Mouse (Mus musculus): ENCODE data around the gene Ctc1. TPM values are rescaled to one million over a fixed set of nuclear protein-coding genes. Genes with fewer than 3 reads are reported as not detected.
"Not testable (repeated sequence)": the region's sequence is repeated elsewhere in the genome, so short reads cannot be mapped to it uniquely, and the experiment has no call there.

Gene Ctc1
- 89.8 and 90.9 TPM in 2 replicates for polyA plus RNA-seq (2016; fragmentation: Nextera tagmentation; extraction: Ambion mirVana)

DNA sequence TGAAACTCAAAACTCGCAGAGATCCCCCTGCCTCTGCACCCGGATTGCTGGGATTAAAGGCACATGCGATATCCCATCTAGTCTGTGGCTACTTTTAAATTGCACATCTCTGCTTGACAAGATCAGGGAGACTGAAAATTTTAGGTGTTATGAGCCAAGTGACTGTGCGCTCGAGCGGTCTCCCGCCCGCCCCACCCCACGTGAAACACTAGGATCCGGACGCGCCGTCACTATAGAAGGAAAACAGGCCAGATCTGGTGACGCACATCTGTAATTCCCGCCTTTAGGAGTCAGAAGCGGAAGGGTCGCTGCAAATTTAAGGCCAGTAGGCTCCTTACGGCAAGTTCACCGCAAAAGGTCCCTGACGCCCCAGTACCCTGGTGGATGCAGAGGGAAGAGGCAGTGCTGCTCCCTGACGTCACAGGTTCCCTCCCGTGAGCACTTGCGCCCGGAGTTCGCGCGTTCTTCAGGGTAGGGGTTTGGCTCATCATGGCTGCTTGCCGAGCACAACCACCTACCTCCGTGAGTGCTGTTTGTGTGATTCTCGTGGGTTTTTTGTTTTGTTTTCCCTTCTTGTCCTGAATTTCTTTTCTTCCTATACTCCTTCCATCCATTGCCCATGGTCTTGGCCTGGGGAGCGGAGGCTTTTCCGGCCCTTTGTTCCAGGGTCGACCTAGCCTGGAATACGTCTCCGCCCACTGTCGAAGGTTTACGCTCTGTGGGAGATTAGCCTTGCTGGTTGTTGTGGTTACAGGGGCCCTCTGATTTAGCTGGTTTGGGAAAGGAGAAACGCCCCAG is at the start of gene Ctc1:
Gene Ctc1, plus strand, starts transcription at position 268 of the 798 bp plus-strand sequence.
- Histone ChIP-seq H3K27ac (peak within 1 kb of the TSS; percentile 98), H3K4me1 (replicated peaks) (peaks cover 28% of the 10 kb centered on the region), H3K4me3 (peak within 1 kb of the TSS; percentile 76), H3K36me3 (peaks cover 4% of the 10 kb centered on the region), H3K27me3 (ENCODE audit: insufficient read depth, poor library complexity, severe bottlenecking) (no peaks in the 10 kb centered on the region), H3K9me3 (no peaks in the 10 kb centered on the region)
- peak; percentile 94 for DNase-seq (ENCODE audit: low spot score)
- WGBS = 6% methylated on average over 38 of the region's 38 CpGs

DNA sequence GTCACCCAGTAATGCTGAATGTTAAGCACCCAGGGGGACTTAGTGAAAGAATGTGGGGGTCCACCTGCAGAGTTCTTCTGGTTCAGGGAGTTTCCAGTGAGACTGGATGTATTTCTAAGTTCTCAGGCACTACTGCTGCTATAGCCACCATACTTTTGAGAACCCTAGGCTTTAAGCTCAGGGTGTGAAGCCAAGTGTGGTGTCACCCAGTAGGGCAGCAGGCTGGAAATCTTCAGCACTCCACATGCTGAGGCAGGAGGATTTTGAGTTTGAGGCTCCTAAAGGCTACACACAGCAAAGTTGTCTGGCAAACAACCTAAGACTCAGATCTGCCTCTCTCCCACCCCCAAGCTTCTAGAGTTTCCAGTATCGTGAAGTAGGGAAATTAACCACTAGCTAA is 49.2 kb upstream of the Ctc1 start:
- Histone ChIP-seq H3K4me3 (no peak overlapping the region), H3K36me3 (no peaks in the 10 kb centered on the region), H3K4me1 (replicated peaks) (peaks cover 21% of the 10 kb centered on the region), H3K27me3 (ENCODE audit: insufficient read depth, poor library complexity, severe bottlenecking) (peaks cover 18% of the 10 kb centered on the region), H3K27ac (no peak overlapping the region), H3K9me3 (no peaks in the 10 kb centered on the region)
- WGBS = 54% methylated on average over 1 of the region's 1 CpGs
- DNase-seq (ENCODE audit: low spot score) = no peak

DNA sequence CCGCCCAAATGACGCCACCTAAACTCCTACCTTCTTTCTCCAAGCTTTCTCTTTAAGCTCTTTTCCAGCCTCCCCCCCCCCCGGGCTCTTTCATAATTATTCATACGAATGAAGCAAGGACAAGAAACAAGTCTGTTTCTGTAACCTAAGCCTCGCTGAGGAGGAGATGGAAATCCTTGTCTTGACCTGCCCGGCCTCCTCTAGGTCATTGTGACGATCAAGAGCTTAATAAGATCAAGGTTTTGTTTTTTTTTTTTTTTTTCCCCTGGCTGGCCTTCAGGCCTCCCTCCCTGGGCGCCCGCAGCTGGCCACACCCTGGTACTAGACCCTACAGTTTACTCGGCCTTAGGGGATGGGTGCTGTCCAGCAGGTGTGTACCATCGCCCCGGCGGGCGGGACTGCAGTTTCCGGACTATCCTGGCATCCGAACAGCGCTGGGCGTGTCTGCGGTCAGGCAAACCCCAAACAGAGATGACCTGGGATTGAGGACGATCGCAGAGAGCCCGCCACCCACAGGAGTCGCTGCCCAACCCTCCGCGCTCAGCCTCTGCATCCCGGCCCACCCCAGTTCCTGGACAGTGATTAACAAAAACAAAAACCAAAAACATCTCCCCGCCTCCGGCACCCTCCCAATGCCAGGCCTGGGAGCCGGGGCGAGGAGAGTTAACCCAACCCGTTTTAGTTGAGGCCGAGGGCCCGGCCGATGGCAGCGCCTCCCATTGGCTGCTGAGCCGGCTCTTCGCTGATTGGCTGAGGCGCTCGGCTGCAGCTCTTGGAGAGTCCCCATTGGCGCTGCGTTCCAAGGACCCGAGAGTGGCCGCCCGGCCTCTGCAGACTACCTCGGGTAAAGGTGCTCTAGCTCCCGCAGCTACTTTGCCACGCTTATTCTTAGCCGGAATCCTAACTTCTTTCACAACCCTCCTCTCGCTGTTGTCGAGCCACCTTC is 48.1 kb upstream of the Ctc1 start, which contains the start of gene Slc25a35:
Gene Slc25a35, plus strand, starts transcription at position 795 of the 946 bp plus-strand sequence.
- Histone ChIP-seq H3K27me3 (ENCODE audit: insufficient read depth, poor library complexity, severe bottlenecking) (peaks cover 18% of the 10 kb centered on the region), H3K27ac (peak within 1 kb of the TSS; percentile 85), H3K4me1 (replicated peaks) (peaks cover 28% of the 10 kb centered on the region), H3K36me3 (no peaks in the 10 kb centered on the region), H3K4me3 (peak within 1 kb of the TSS; percentile 69), H3K9me3 (no peaks in the 10 kb centered on the region)
- DNase-seq (ENCODE audit: low spot score) = peak; percentile 90
- 2% methylated on average over 50 of the region's 50 CpGs for WGBS

DNA sequence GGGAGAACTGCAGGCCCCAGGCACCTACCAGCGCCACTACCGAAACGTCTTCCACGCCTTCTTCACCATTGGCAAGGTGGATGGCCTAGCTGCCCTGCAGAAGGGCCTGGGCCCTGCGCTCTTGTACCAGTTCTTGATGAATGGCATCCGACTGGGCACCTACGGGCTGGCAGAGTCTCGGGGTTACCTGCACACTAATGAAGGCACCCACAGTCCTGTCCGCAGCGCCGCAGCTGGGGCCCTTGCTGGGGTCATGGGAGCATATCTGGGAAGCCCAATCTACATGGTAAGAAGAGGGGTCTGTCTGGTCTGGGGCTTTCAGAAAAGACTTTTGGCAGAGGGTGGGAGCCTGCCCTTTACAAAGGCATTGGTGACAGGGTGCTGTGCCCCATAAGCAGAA is 47.0 kb upstream of the Ctc1 start:
- H3K4me3 ChIP-seq = peak overlapping the region; percentile 69; the same call in 1 of the 2 replicates
- peaks cover 35% of the 10 kb centered on the region for H3K4me1 ChIP-seq (replicated peaks)
- no peaks in the 10 kb centered on the region for H3K9me3 ChIP-seq
- no peak for DNase-seq (ENCODE audit: low spot score)
- H3K27me3 ChIP-seq (ENCODE audit: insufficient read depth, poor library complexity, severe bottlenecking) = peaks cover 18% of the 10 kb centered on the region
- H3K27ac ChIP-seq = no peak overlapping the region
- H3K36me3 ChIP-seq = no peaks in the 10 kb centered on the region
- 84% methylated on average over 11 of the region's 11 CpGs for WGBS

DNA sequence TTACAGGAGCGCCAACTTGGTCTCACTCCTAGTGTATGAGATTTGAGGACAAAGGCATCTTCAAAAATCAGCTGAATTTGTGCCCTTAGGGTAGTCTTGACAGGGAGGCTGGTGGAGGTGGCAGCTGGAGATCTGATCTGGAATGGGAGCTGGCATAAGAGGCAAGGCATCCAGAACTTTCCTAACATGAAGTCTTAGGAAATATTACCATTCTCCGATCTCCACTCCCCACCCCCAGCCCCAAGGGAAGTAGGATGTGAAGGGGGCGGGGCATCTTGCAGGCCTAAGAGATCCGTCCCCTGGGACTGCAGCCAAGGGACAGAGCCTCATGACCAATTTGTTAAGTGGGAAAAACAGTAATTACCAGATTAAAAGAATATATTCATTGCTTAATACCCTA is 45.5 kb upstream of the Ctc1 start:
- no peaks in the 10 kb centered on the region for H3K36me3 ChIP-seq
- no peak overlapping the region for H3K27ac ChIP-seq

DNA sequence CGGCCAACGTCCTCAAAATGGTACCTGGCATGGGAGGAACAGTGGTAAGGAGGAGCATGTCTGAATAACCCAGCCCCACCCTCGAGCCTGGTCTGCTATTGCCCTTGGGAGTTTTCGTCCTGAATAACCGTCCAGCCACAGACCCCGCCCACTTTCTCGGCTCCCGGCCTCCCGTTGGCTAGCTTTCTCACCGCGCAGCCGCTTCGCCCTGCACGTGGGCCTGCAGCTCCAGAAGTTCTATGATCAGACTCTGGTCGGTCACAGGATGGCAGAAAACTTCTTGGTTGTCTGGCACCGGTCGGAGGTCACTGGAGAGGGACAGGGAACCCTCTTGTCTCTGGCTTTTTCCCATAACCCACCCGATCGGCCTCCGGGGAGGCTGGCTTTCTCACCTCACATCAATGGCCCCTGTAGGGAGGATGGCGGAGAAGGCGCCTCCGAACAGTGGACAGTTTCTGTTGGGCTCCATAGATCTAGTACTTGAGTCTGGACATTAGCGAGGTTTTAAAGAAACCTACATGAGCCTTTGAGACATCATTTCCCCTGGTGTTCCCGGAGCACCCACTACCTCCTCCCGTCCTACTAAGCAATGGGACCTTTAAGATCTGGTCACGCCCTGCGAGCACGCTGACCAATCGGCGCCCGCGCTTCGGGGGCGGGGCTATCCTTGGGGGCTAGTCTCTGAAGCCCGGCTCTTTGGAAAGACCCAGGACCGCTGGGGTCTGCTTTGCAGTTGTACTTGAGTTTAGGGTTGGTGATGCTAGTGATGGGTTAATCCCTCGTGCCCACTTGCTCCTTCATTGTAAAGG is 42.3 kb upstream of the Ctc1 start:
- H3K27me3 ChIP-seq (ENCODE audit: insufficient read depth, poor library complexity, severe bottlenecking) = peaks cover 13% of the 10 kb centered on the region
- peak overlapping the region; percentile 57 for H3K4me3 ChIP-seq
- H3K4me1 ChIP-seq (replicated peaks) = peaks cover 23% of the 10 kb centered on the region
- peak overlapping the region; percentile 83 for H3K27ac ChIP-seq
- H3K36me3 ChIP-seq, H3K9me3 ChIP-seq: not testable (repeated sequence)
- peak; percentile 90 for DNase-seq (ENCODE audit: low spot score)
- under 1% methylated on average over 38 of the region's 38 CpGs for WGBS

More for the DNA sequence above, 45.5 kb upstream of the Ctc1 start:
- no peak for DNase-seq (ENCODE audit: low spot score)
- Histone ChIP-seq H3K27me3 (ENCODE audit: insufficient read depth, poor library complexity, severe bottlenecking) (peaks cover 22% of the 10 kb centered on the region), H3K4me1 (replicated peaks) (peaks cover 40% of the 10 kb centered on the region), H3K9me3 (no peaks in the 10 kb centered on the region), H3K4me3 (no peak overlapping the region)
- 72% methylated on average over 4 of the region's 4 CpGs for WGBS

DNA sequence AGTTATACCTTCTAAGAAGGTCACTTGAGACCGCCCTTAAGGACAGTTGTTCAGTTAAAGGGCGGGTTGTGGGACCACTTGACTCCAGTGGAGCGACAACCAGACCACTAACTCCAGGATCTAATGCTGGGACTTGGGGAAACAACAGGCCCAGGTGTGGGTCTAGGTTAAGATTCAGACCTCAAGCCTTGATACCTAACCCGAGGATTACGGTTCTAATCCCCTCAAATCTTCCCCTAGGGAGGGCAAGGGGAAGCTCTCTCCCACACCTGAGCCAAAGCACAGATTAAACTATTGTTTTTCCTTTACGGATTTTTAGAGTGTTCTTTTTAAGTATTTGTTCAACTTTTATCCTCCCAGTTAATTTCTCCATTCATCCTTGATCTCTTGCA is 41.7 kb upstream of the Ctc1 start:
- Histone ChIP-seq H3K4me3 (peak overlapping the region; percentile 57), H3K9me3 (no peaks in the 10 kb centered on the region), H3K36me3 (no peaks in the 10 kb centered on the region), H3K4me1 (replicated peaks) (peaks cover 20% of the 10 kb centered on the region), H3K27me3 (ENCODE audit: insufficient read depth, poor library complexity, severe bottlenecking) (peaks cover 7% of the 10 kb centered on the region; the same call in 1 of the 2 replicates), H3K27ac (0 out of 2 replicates have a peak overlapping the region, but pooled peaks have one; percentile 83)
- no peak for DNase-seq (ENCODE audit: low spot score)
- WGBS = 30% methylated on average over 6 of the region's 6 CpGs

DNA sequence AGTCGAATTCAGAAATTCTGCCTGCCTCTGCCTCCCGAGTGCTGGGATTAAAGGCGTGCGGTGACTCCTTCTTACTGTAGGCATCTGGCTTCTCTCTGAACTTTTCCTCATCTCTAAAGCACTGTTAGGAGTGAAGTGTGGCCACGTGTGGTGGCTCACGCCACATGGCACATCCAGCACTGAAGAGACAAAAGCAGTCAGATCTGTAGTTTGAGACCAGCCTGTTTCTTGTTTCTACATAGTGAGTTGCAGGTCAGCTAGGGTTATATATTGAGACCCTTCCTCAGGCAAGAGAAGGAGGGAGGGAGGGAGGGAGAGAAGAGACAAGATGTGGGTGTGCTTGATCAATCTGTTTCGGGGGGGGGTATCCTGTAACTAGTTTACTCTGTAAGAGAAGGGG is 40.6 kb upstream of the Ctc1 start, which contains the start of gene Rangrf:
Gene Rangrf, minus strand, starts transcription at position 101 of the 400 bp plus-strand sequence.
- WGBS = 81% methylated on average over 7 of the region's 7 CpGs
- no peak for DNase-seq (ENCODE audit: low spot score)
- Histone ChIP-seq H3K36me3 (no peaks in the 10 kb centered on the region), H3K27ac (0 out of 2 replicates have a peak within 1 kb of the TSS, but pooled peaks have one; percentile 83), H3K4me3 (peak within 1 kb of the TSS; percentile 57), H3K4me1 (replicated peaks) (peaks cover 20% of the 10 kb centered on the region), H3K27me3 (ENCODE audit: insufficient read depth, poor library complexity, severe bottlenecking) (0 out of 2 replicates have a peak, but pooled peaks cover 4% of the 10 kb centered on the region), H3K9me3 (no peaks in the 10 kb centered on the region)

DNA sequence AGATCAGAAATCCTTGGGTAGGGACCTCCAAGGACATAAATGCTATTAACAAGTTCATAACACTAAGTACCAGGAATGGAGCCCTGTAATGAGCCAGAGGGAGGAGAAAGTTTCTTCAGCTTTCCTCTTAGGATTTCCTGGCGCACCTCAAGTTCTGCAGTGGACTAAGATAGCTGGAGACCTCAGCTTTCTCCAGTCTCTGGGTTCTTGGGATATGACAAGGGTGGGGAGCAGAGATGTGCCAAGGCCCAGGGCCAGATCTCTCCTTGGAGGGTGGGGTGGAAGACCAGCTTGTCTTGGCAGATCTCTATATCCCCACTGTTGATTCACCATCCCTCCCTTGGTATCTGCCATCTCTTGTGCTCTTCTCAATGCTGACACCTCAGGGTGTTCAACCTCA is 40.1 kb upstream of the Ctc1 start:
- Histone ChIP-seq H3K27me3 (ENCODE audit: insufficient read depth, poor library complexity, severe bottlenecking) (0 out of 2 replicates have a peak, but pooled peaks cover 4% of the 10 kb centered on the region), H3K9me3 (no peaks in the 10 kb centered on the region), H3K36me3 (no peaks in the 10 kb centered on the region), H3K4me3 (no peak overlapping the region), H3K4me1 (replicated peaks) (peaks cover 20% of the 10 kb centered on the region), H3K27ac (no peak overlapping the region)
- WGBS = 85% methylated on average over 1 of the region's 1 CpGs
- DNase-seq (ENCODE audit: low spot score) = no peak

DNA sequence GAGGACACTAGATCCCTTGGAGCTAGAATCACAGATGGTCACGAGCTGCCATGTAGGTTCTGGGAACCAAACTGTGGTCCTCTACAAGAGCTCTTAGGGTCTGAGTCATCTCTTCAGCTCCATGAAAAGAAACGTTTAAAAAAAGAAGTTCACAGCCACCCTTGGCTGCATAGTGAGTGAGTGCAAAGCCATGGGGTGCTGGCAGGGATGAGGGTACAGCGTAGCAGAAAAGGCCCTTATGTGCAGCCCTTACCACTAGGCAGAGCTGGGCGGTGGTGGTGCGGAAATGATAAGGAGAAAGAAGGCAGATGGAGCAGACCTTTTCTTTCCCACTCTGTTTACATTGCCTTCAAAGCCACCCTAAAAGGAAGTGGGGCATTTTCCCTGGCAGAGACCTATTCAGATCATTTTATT is 36.4 kb upstream of the Ctc1 start:
- no peak for DNase-seq (ENCODE audit: low spot score)
- Histone ChIP-seq H3K27ac (no peak overlapping the region), H3K4me3 (no peak overlapping the region), H3K27me3 (ENCODE audit: insufficient read depth, poor library complexity, severe bottlenecking) (0 out of 2 replicates have a peak, but pooled peaks cover 4% of the 10 kb centered on the region), H3K4me1 (replicated peaks) (0 out of 2 replicates have a peak, but pooled peaks cover under 1% of the 10 kb centered on the region), H3K9me3 (no peaks in the 10 kb centered on the region), H3K36me3 (no peaks in the 10 kb centered on the region)
- WGBS = 62% methylated on average over 5 of the region's 5 CpGs

DNA sequence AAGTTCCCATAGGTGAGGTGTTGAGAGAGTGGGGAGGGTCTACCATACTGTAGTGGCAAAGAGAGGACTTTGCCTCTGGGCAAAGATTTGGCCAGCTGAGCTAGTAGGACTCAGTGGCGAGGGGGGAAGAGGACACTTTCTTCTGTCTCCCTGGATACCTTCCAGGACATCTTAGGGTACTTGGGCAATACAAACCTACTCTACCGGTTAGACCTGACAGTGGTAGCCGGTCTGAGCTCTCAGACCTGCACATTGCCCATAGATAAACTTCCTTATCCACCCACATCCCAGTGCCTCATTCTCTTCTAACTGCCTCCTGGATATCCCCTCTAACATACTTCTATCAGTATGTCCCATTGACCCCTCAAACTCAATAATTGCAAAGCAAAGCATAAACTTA is 34.8 kb upstream of the Ctc1 start:
- H3K9me3 ChIP-seq = no peaks in the 10 kb centered on the region
- no peak overlapping the region for H3K4me3 ChIP-seq
- peaks cover 8% of the 10 kb centered on the region; the same call in 1 of the 2 replicates for H3K36me3 ChIP-seq
- no peaks in the 10 kb centered on the region for H3K27me3 ChIP-seq (ENCODE audit: insufficient read depth, poor library complexity, severe bottlenecking)
- 74% methylated on average over 3 of the region's 3 CpGs for WGBS
- no peak for DNase-seq (ENCODE audit: low spot score)
- H3K27ac ChIP-seq = no peak overlapping the region
- no peaks in the 10 kb centered on the region for H3K4me1 ChIP-seq (replicated peaks)
